Mouse (Mus musculus) CH12.LX (cell line): ENCODE results near the gene Ciao2a. TPM values are rescaled to one million over a fixed set of nuclear protein-coding genes. Genes with fewer than 3 reads are reported as not detected.
A peak's percentile ranks its signal among the peaks of the same experiment; 100 is the strongest.

Experiments
- DNase-seq: peaks from one replicate; pipeline ENCODE4 v3.0.0-alpha.2; 2013; ENCODE audit errors: extremely low read depth
- H3K27ac ChIP-seq: 2 replicates; pipeline ENCODE4 v1.5.1; 2012; ENCODE audit warnings: low read depth, mild to moderate bottlenecking, control low read depth, moderate library complexity; ENCODE audit not compliant: insufficient read depth
- H3K27me3 ChIP-seq: replicated peaks from 2 replicates; pipeline ENCODE3; 2012; ENCODE audit warnings: inconsistent platforms
- H3K36me3 ChIP-seq, 2 experiments: replicated peaks in 1 of 2; 2 replicates each; pipeline versions ENCODE3 to v1.6.1; 2012; ENCODE audit warnings: inconsistent platforms in 1 of 2, low read length in 1 of 2, mild to moderate bottlenecking in 1 of 2, mixed read lengths in 1 of 2, moderate library complexity in 1 of 2; ENCODE audit not compliant: control insufficient read depth in 1 of 2, insufficient read depth in 1 of 2
- H3K4me1 ChIP-seq, 2 experiments: 2 replicates each; pipeline ENCODE4 v1.6.1; 2012; ENCODE audit warnings: inconsistent platforms in 1 of 2, moderate library complexity in 1 of 2; ENCODE audit not compliant: insufficient read depth in 2 of 2, control insufficient read depth in 1 of 2
- H3K4me2 ChIP-seq: 2 replicates; pipeline ENCODE4 v1.6.1; 2012; ENCODE audit warnings: low read depth, mild to moderate bottlenecking, control low read depth; ENCODE audit not compliant: poor library complexity, insufficient read depth, severe bottlenecking
- H3K4me3 ChIP-seq, 3 experiments: fragments of 150-350 bp in 1 of 3; sonication (generic) in 1 of 3; replicated peaks in 1 of 3; 2 replicates each; pipeline versions ENCODE3 to v1.5.1; 2011 to 2012; ENCODE audit warnings: low read depth in 2 of 3, low read length in 2 of 3, mild to moderate bottlenecking in 2 of 3, moderate library complexity in 2 of 3, control low read depth in 1 of 3, improper control_type of control experiment in 1 of 3, inconsistent platforms in 1 of 3, mixed read lengths in 1 of 3; ENCODE audit not compliant: poor library complexity in 1 of 3
- H3K79me2 ChIP-seq: replicated peaks from 2 replicates; pipeline ENCODE4 v1.6.1; 2012; ENCODE audit warnings: mild to moderate bottlenecking, moderate library complexity; ENCODE audit not compliant: control insufficient read depth, poor library complexity, insufficient read depth, severe bottlenecking; ENCODE audit errors: extremely low read depth
- H3K9ac ChIP-seq: 2 replicates; pipeline ENCODE4 v1.6.1; 2012; ENCODE audit warnings: low read depth, mild to moderate bottlenecking, control low read depth, moderate library complexity; ENCODE audit not compliant: insufficient read depth
- H3K9me3 ChIP-seq: replicated peaks from 2 replicates; pipeline ENCODE3; 2012; ENCODE audit warnings: low read length, inconsistent platforms, mixed read lengths
- CHD1 ChIP-seq: IDR thresholded peaks from 2 replicates; pipeline ENCODE4 v1.6.1; 2012; ENCODE audit warnings: low read depth, low read length, improper control_type of control experiment, inconsistent platforms
- CTCF ChIP-seq, 2 experiments: IDR thresholded peaks in 1 of 2; conservative IDR thresholded peaks in 1 of 2; 2 replicates each; pipeline ENCODE4 v1.5.1; 2011 to 2012; ENCODE audit warnings: low read depth in 2 of 2, low read length in 2 of 2, improper control_type of control experiment in 1 of 2, inconsistent platforms in 1 of 2, mild to moderate bottlenecking in 1 of 2, moderate library complexity in 1 of 2
- E2F4 ChIP-seq: IDR thresholded peaks from 2 replicates; pipeline ENCODE4 v1.6.1; 2011; ENCODE audit warnings: low read depth, low read length, improper control_type of control experiment; ENCODE audit not compliant: insufficient replicate concordance
- ELF1 ChIP-seq: IDR thresholded peaks from 2 replicates; pipeline ENCODE4 v1.6.1; 2014; ENCODE audit warnings: low read depth, mild to moderate bottlenecking, inconsistent platforms, low read length, improper control_type of control experiment
- EP300 ChIP-seq: IDR thresholded peaks from 2 replicates; pipeline ENCODE4 v1.6.1; 2011; ENCODE audit warnings: low read length, improper control_type of control experiment
- GABPA ChIP-seq: IDR thresholded peaks from 2 replicates; pipeline ENCODE4 v1.6.1; 2012; ENCODE audit warnings: low read depth, low read length, improper control_type of control experiment, inconsistent platforms; ENCODE audit not compliant: insufficient replicate concordance
- HCFC1 ChIP-seq: IDR thresholded peaks from 2 replicates; pipeline ENCODE4 v1.6.1; 2012; ENCODE audit warnings: low read depth, mild to moderate bottlenecking, inconsistent platforms, low read length, improper control_type of control experiment
- IRF4 ChIP-seq: IDR thresholded peaks from 2 replicates; pipeline ENCODE4 v1.6.1; 2014; ENCODE audit warnings: low read depth, mild to moderate bottlenecking, inconsistent platforms, low read length, improper control_type of control experiment
- JUN ChIP-seq: IDR thresholded peaks from 2 replicates; pipeline ENCODE4 v1.6.1; 2011; ENCODE audit warnings: low read depth, mild to moderate bottlenecking, low read length, improper control_type of control experiment, moderate library complexity; ENCODE audit not compliant: insufficient read depth
- KAT2A ChIP-seq: IDR thresholded peaks from 2 replicates; pipeline ENCODE4 v1.6.1; 2012; ENCODE audit warnings: low read length, improper control_type of control experiment, inconsistent platforms; ENCODE audit not compliant: insufficient replicate concordance
- MAX ChIP-seq: IDR thresholded peaks from 2 replicates; pipeline ENCODE4 v1.6.1; 2011; ENCODE audit warnings: low read length, improper control_type of control experiment
- MEF2A ChIP-seq: IDR thresholded peaks from 2 replicates; pipeline ENCODE4 v1.6.1; 2014; ENCODE audit warnings: low read depth, mild to moderate bottlenecking, inconsistent platforms, low read length, improper control_type of control experiment, borderline replicate concordance
- MXI1 ChIP-seq: IDR thresholded peaks from 2 replicates; pipeline ENCODE4 v1.6.1; 2011; ENCODE audit warnings: mild to moderate bottlenecking, low read depth, low read length, improper control_type of control experiment
- MYC ChIP-seq: IDR thresholded peaks from 2 replicates; pipeline ENCODE4 v1.6.1; 2011; ENCODE audit warnings: low read depth, mild to moderate bottlenecking, improper control_type of control experiment, low read length
- NELFE ChIP-seq: IDR thresholded peaks from 2 replicates; pipeline ENCODE4 v1.6.1; 2011; ENCODE audit warnings: low read depth, low read length, improper control_type of control experiment
- NRF1 ChIP-seq: IDR thresholded peaks from 2 replicates; pipeline ENCODE4 v1.6.1; 2014; ENCODE audit warnings: low read depth, mild to moderate bottlenecking, inconsistent platforms, low read length, improper control_type of control experiment, moderate library complexity
- PAX5 ChIP-seq: IDR thresholded peaks from 2 replicates; pipeline ENCODE4 v1.6.1; 2012; ENCODE audit warnings: low read length, inconsistent platforms, mixed read lengths
- POLR2A ChIP-seq: IDR thresholded peaks from 2 replicates; pipeline ENCODE4 v1.6.1; 2011; ENCODE audit warnings: low read depth, mild to moderate bottlenecking, improper control_type of control experiment, low read length
- POLR2AphosphoS2 ChIP-seq: IDR thresholded peaks from 2 replicates; pipeline ENCODE4 v1.6.1; 2011; ENCODE audit warnings: low read depth, low read length, improper control_type of control experiment
- RAD21 ChIP-seq: IDR thresholded peaks from 2 replicates; pipeline ENCODE4 v1.6.1; 2011; ENCODE audit warnings: low read depth, mild to moderate bottlenecking, low read length, improper control_type of control experiment, moderate library complexity
- SIN3A ChIP-seq: IDR thresholded peaks from 2 replicates; pipeline ENCODE4 v1.6.1; 2012; ENCODE audit warnings: low read length, improper control_type of control experiment, inconsistent platforms
- TCF12 ChIP-seq: IDR thresholded peaks from 2 replicates; pipeline ENCODE4 v1.6.1; 2014; ENCODE audit warnings: low read depth, mild to moderate bottlenecking, inconsistent platforms, low read length, improper control_type of control experiment
- UBTF ChIP-seq: IDR thresholded peaks from 2 replicates; pipeline ENCODE4 v1.6.1; 2012; ENCODE audit warnings: low read depth, mild to moderate bottlenecking, inconsistent platforms, low read length, improper control_type of control experiment, moderate library complexity
- USF1 ChIP-seq: IDR thresholded peaks from 2 replicates; pipeline ENCODE4 v1.6.1; 2014; ENCODE audit warnings: low read depth, mild to moderate bottlenecking, inconsistent platforms, low read length, improper control_type of control experiment
- USF2 ChIP-seq: conservative IDR thresholded peaks from 2 replicates; pipeline ENCODE4 v1.6.1; 2011; ENCODE audit warnings: low read depth, low read length, improper control_type of control experiment
- ZC3H11A ChIP-seq: IDR thresholded peaks from 2 replicates; pipeline ENCODE4 v1.6.1; 2012; ENCODE audit warnings: low read depth, mild to moderate bottlenecking, inconsistent platforms, low read length, improper control_type of control experiment
- ZKSCAN1 ChIP-seq: IDR thresholded peaks from 2 replicates; pipeline ENCODE4 v1.6.1; 2012; ENCODE audit warnings: low read depth, inconsistent platforms, low read length, improper control_type of control experiment, borderline replicate concordance
- ZNF384 ChIP-seq: IDR thresholded peaks from 2 replicates; pipeline ENCODE4 v1.6.1; 2012; ENCODE audit warnings: low read depth, low read length, improper control_type of control experiment, inconsistent platforms
- dilution Hi-C: fragments of 300-500 bp; cut with MboI; formaldehyde crosslinking; loops from 2 replicates; pipeline ENCODE4 v1.14.3; 2020; ENCODE audit warnings: low sequenced_read_pairs; ENCODE audit not compliant: extremely low pct_unique_long_range_greater_than_20kb, extremely low pct_ligation_motif_present
- in situ Hi-C: fragments of 300-500 bp; cut with MboI; formaldehyde crosslinking; loops from 3 replicates; pipeline ENCODE4 v1.14.3; 2019; ENCODE audit warnings: low sequenced_read_pairs, low pct_ligation_motif_present, low pct_unique_long_range_greater_than_20kb, mixed read lengths
- polyA plus RNA-seq: library from polyadenylated mRNA; unstranded; fragments of >175 nt; gene quantifications from 2 replicates; pipeline ENCODE4 v1.2.1, GENCODE M21; 2012; ENCODE audit warnings: low read depth; ENCODE audit not compliant: insufficient read length
- total RNA-seq, 2 experiments: library from RNA; depleted of rRNA; stranded (reverse); fragments of 300-350 nt in 1 of 2; fragments of >200 nt in 1 of 2; gene quantifications; 2 replicates each; pipeline ENCODE4 v1.2.3; 2012 to 2014

Ciao2a gene
- total and polyA plus RNA-seq, 3 experiments = 144 to 359 (median 197) TPM

- in situ Hi-C loops = loop anchor here (10.0 to 25.0 kb wide), 2 partner anchors 129 to 257 kb away; no protein-coding TSS in a partner anchor
- dilution Hi-C loops = no loop called here
- Histone ChIP-seq H3K27ac (no peak overlapping the region), H3K4me1 (peaks cover 26 to 57% of the 10 kb centered on the region in 2 experiments), H3K27me3 (no peaks in the 10 kb centered on the region), H3K4me2 (no peak overlapping the region), H3K9me3 (peaks cover 3% of the 10 kb centered on the region), H3K9ac (no peak overlapping the region), H3K4me3 (no peak overlapping the region), H3K36me3 (peaks cover 0 to 4% of the 10 kb centered on the region in 2 experiments), H3K79me2 (0 out of 2 replicates have a peak, but pooled peaks cover 3% of the 10 kb centered on the region)
- no peak for DNase-seq
- TF ChIP-seq CTCF (conservative IDR thresholded peaks at IDR 0.05 in 1 of 2, IDR thresholded peaks at IDR 0.05 in 1 of 2; ENCODE audit: low read depth in 2 of 2, low read length in 2 of 2) (peak in 1 of 2 experiments; percentile 49; a peak in 2 of 4 replicates), USF1 (no peak), HCFC1 (no peak), GABPA (no peak), ZNF384 (peak; percentile 17; the same call in 1 of the 2 replicates), IRF4 (no peak)
Measured at GRCm38 (mm10) chr9:66155534-66155933, 29.1 kb downstream of the Ciao2a start.

GRCm38 (mm10) chr9:66157958-66158830 is 31.8 kb downstream of the Ciao2a start, which contains the start of gene Dapk2:
TSS of gene Dapk2 (plus strand) at chr9:66158223.
- Histone ChIP-seq H3K27ac (peak within 1 kb of the TSS; percentile 37), H3K9me3 (peaks cover 5% of the 10 kb centered on the region), H3K4me1 (peaks cover 15 to 58% of the 10 kb centered on the region in 2 experiments), H3K36me3 (peaks cover 0 to 20% of the 10 kb centered on the region in 2 experiments), H3K27me3 (no peaks in the 10 kb centered on the region), H3K79me2 (peaks cover 8% of the 10 kb centered on the region; the same call in 1 of the 2 replicates), H3K4me3 (peak within 1 kb of the TSS; percentile 57 to 93 (median 78)), H3K4me2 (peak within 1 kb of the TSS; percentile 35), H3K9ac (peak within 1 kb of the TSS; percentile 68)
- DNase-seq = peak; percentile 72
- dilution Hi-C loops = no loop called here
- in situ Hi-C loops = loop anchor here (10.0 to 25.0 kb wide), 2 partner anchors 127 to 254 kb away; no protein-coding TSS in a partner anchor
- TF ChIP-seq IRF4 (peak; percentile 22), MEF2A (peak; percentile 63), USF2 (no peak), SIN3A (peak; percentile 26; the same call in 1 of the 2 replicates), ZC3H11A (no peak), KAT2A (no peak), NRF1 (peak; percentile 68), RAD21 (peak; percentile 63), E2F4 (peak; percentile 57; the same call in 1 of the 2 replicates), PAX5 (no peak), JUN (no peak), MXI1 (peak; percentile 68), MAX (peak; percentile 76), GABPA (no peak), UBTF (peak; percentile 99), EP300 (0 out of 2 replicates have a peak, but pooled peaks have one; percentile 43), CHD1 (no peak), MYC (peak; percentile 48; the same call in 1 of the 2 replicates), CTCF (conservative IDR thresholded peaks at IDR 0.05 in 1 of 2, IDR thresholded peaks at IDR 0.05 in 1 of 2; ENCODE audit: low read depth in 2 of 2, low read length in 2 of 2) (peak in 1 of 2 experiments; percentile 84; a peak in 3 of 4 replicates), TCF12 (peak; percentile 44; the same call in 1 of the 2 replicates), HCFC1 (peak; percentile 25; the same call in 1 of the 2 replicates), NELFE (0 out of 2 replicates have a peak, but pooled peaks have one; percentile 51), POLR2AphosphoS2 (no peak), POLR2A (no peak), ZKSCAN1 (no peak), ELF1 (no peak)
